ENCODE assay signal across 18 mouse cellular contexts in genomic region chr14:88800493-88800892, GRCm38 (mm10).
"Had no signal": no experiment of that assay in that cellular context is flagged by ENCODE, and none has a peak within 500 bp of the region (broad histone marks: within the 10 kb centered on the region; RNA-seq: fewer than 3 reads in every experiment).

No protein-coding gene starts in this region.

- H3K27me3 ChIP-seq: liver, embryonic 13.5 days; midbrain, embryonic 12.5 days; midbrain, embryonic 15.5 days; neural tube, embryonic 13.5 days; stomach, embryonic 15.5 days had no signal

- DNase-seq: kidney, adult 18-20 months; kidney, adult 9 months; kidney, postnatal 14 days; kidney, postnatal 4 days; liver, embryonic 13.5 days; lung, adult 2 months; lung, postnatal 14 days; lung, postnatal 4 days; retina, postnatal 1 day; right cerebral cortex, postnatal 25 days; spleen, adult 18-20 months; thymus, adult 18-20 months; thymus, postnatal 36 days had no signal

- ATAC-seq: midbrain, embryonic 15.5 days had no signal

- H3K36me3 ChIP-seq: liver, embryonic 13.5 days; midbrain, embryonic 12.5 days; midbrain, embryonic 15.5 days; neural tube, embryonic 13.5 days; stomach, embryonic 15.5 days had no signal

- H3K4me2 ChIP-seq: liver, embryonic 13.5 days; midbrain, embryonic 12.5 days; midbrain, embryonic 15.5 days; neural tube, embryonic 13.5 days; stomach, embryonic 15.5 days had no signal

- H3K4me1 ChIP-seq: liver, embryonic 13.5 days; midbrain, embryonic 12.5 days; midbrain, embryonic 15.5 days; neural tube, embryonic 13.5 days; stomach, embryonic 15.5 days had no signal

- H3K27ac ChIP-seq: liver, embryonic 13.5 days; midbrain, embryonic 12.5 days; midbrain, embryonic 15.5 days; neural tube, embryonic 13.5 days; stomach, embryonic 15.5 days had no signal

- H3K9ac ChIP-seq: liver, embryonic 13.5 days; midbrain, embryonic 12.5 days; midbrain, embryonic 15.5 days; neural tube, embryonic 13.5 days; stomach, embryonic 15.5 days had no signal

- H3K4me3 ChIP-seq: liver, embryonic 13.5 days; midbrain, embryonic 12.5 days; midbrain, embryonic 15.5 days; myocyte; neural tube, embryonic 13.5 days; stomach, embryonic 15.5 days had no signal

- H3K9me3 ChIP-seq: midbrain, embryonic 12.5 days; midbrain, embryonic 15.5 days; neural tube, embryonic 13.5 days; stomach, embryonic 15.5 days had no signal
